Mouse (Mus musculus) megakaryocyte progenitor cell, adult 5-6 weeks (primary cell): ENCODE measurements around the gene Jarid2. TPM values are rescaled to one million over a fixed set of nuclear protein-coding genes. Genes with fewer than 3 reads are reported as not detected.

Experiments used
- ATAC-seq: replicated peaks from 2 replicates; pipeline ENCODE4 v1.8.0; 2016; ENCODE audit warnings: mild to moderate bottlenecking, moderate TSS enrichment, inconsistent platforms; ENCODE audit not compliant: poor library complexity
- total RNA-seq, 2 experiments: library from RNA; stranded (forward) in 1 of 2; stranded (reverse) in 1 of 2; fragments of 157-497, 149-512 nt in 1 of 2; fragments of 200-1000 nt in 1 of 2; gene quantifications; 2 replicates each; pipeline versions ENCODE4 v1.2.3 to v1.2.4; 2015 to 2017

Gene Jarid2
- total RNA-seq, 2 experiments from 2014 or later = 31.8 to 32.5 TPM

GRCm38 (mm10) chr13:44774351-44774750 is 45.1 kb downstream of the Jarid2 start:
- peak; percentile 46; the same call in 1 of the 2 replicates for ATAC-seq

GRCm38 (mm10) chr13:44775396-44775795 is 46.1 kb downstream of the Jarid2 start:
- no peak for ATAC-seq

DNA sequence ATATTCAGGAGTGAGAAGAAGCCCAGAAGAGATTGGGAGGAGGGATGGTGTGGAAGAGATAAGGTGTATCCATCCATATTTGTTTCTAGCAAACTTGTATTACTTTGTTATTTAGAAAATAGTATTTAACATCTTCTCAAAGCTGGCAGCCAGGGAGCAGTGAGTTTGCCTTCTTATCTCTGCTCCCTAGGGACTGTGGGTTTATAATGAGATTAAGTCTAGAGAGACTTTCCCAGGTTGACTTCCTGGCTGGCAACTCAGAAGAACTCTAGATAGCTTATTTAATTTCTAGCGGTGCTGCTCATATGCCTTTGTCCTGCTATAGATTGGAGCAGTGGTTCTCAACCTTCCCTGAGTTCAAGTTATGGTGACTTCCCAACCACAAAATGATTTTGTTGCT is 51.2 kb downstream of the Jarid2 start:
- ATAC-seq = no peak

GRCm38 (mm10) chr13:44781126-44781525 is 51.9 kb downstream of the Jarid2 start:
- no peak for ATAC-seq

DNA sequence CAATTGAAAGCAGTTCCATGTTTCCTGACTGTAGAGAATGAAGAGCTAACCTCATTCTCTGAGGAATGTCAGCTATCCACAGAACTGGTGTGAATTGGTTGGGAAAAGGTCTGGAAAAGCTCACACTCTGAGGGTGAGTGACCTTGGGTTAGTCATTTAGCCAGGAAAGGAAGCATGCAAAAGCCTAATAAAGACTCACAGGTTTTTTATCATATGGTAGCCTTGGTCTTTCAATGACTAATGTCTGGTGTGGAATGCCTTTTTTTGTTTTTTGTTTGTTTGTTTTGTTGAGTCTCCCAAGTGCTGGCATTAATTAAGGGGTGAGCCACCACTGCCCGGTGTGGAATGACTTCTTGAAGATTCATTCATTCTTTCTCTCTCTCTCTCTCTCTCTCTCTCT is 55.3 kb downstream of the Jarid2 start:
- ATAC-seq = no peak

- ATAC-seq = peak; percentile 64
Measured at GRCm38 (mm10) chr13:44786291-44786690, 57.0 kb downstream of the Jarid2 start.

DNA sequence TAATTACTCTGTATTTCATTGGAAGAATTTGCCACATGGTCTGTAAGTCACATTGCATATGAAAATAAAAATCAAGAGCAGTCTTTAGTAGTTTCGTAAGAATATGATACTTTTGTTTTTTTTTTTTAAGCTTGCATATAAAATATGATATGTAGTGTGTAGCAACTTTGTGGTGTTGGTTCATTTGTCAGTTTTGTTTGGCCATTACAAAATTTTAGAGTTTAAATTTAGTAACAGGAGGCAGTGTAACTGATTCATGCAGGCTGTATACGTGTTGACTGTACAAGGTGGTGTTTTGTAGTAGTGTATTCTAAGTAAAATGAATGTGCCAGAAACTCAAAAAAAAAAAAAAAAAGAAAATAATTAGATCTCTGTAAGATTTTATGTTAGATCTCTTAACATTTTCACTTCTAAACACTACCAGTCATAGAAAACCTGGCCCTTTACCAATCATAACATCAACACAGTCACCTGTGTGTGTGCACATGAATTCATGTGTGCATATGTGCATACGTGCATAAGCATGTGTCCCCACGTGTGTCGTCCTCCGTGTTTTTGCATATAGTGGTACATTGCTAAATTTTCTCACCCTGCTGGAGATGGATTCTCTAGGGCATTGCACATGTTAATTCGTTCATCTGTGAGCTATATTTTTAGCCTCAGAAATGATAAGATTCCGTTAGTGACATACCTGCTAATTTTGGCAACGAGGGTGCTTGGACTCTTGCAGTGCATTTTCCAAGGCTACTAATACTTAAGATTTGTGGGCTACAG is 59.3 kb downstream of the Jarid2 start:
- ATAC-seq = no peak

GRCm38 (mm10) chr13:44789982-44790381 is 60.7 kb downstream of the Jarid2 start:
- no peak for ATAC-seq

DNA sequence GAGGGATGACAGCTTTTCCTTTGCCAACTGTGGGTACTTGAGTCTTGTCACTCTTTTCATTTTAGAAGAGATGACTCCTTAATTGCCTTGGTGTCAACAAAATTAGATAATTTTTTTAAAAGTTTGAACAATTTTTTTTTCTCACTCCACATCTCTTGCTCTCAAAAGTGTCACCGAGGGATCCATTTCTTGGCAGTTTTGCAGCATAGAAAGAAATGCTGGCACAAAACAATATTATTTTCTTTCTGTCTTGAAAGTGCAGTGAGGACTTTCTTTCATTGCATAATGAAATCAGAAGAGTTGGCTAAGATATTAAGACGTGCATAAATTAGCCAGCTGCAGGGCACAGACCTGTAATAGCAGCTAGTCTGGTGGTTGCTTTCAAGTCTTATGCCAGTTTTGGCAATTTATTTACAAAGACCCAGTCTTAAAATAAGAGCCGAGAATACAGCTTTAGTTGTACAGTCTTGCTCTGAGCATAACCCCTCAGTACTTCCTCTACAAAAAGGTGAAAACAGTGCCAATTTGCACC is 63.2 kb downstream of the Jarid2 start:
- ATAC-seq = no peak

DNA sequence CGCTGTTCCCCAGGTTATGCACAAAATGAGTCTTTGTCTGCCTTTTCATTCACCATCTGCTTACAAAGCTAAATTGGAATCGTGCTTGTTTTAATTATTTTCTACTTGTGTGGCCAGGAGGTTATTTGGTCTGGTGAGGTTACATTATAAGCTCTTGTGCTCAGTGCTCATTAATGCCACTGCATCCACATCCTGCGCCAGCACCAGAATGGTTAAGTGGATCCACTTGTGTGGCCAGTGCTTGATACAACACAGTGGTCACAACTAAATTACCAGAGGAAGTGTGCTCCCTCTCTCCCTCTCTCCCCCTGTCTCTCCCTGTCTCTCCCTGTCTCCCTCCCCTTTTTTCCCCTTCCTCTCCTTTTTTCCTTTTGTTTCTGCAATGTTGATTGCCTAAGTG is 66.6 kb downstream of the Jarid2 start:
- ATAC-seq = no peak

DNA sequence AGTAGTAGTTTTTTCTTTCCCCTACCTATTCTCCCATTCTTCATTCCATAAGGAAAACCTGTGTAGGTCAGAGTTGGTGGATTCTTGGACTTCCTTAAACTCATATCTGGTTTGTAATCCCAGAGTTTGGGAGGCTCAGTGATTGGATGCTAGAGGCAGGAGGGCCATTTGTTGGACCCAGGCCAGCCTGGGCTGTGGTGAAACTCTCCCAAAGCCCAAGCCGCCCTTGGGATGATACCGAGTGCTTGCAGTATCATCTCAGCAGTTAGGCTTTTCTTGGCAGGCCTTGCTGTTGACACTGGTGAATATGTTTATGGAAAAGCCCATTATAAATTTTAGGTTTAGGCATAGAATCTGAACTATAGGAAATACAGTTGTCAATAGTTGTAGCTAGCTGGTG is 67.5 kb downstream of the Jarid2 start:
- ATAC-seq = no peak

GRCm38 (mm10) chr13:44798280-44798679 is 69.0 kb downstream of the Jarid2 start:
- ATAC-seq = no peak

DNA sequence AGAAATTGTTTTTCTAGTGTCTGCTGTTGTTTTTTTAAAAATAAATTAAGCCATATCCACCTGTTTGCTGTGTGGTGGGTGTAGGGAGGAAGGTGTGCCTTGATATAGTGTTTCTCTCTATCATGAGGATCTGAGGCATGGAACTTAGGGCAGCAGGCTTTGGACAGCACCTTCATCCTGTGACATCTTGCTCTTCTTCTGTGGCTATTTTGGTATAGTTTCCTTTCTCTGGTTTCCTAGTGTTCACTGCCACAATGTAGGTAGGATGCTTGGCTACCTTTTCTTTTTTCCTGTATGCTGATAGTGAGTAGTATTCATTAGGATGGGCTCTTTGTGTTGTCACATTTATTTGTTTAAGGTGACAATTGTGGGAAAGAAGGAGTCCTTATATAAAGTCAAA is 69.9 kb downstream of the Jarid2 start:
- no peak for ATAC-seq

- peak; percentile 73 for ATAC-seq
Measured at GRCm38 (mm10) chr13:44800059-44800458, 70.8 kb downstream of the Jarid2 start.

- peak; percentile 81 for ATAC-seq
Measured at GRCm38 (mm10) chr13:44804876-44805275, 75.6 kb downstream of the Jarid2 start.

- no peak for ATAC-seq
Measured at GRCm38 (mm10) chr13:44808307-44808706, 79.0 kb downstream of the Jarid2 start.

GRCm38 (mm10) chr13:44811021-44811420 is 81.7 kb downstream of the Jarid2 start:
- ATAC-seq = no peak

DNA sequence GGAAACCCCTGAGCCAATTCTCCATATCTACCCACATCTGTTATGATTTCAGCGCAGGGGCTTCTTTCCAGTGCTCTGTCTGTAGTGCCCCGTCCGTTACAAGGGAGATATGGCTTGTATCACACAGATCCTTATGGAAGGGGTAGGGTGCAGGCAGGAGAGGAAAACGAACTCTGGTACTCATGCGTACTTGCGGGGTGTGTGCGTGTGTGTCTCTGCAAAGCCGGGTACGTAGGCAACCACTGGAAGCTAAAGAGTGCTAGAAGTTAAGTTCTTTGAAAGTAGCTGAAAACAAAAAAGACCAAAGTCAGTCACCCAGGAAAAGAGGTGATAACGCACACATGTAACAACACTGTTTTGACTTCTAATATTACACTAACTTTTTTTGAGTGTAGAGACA is 82.3 kb downstream of the Jarid2 start:
- no peak for ATAC-seq

DNA sequence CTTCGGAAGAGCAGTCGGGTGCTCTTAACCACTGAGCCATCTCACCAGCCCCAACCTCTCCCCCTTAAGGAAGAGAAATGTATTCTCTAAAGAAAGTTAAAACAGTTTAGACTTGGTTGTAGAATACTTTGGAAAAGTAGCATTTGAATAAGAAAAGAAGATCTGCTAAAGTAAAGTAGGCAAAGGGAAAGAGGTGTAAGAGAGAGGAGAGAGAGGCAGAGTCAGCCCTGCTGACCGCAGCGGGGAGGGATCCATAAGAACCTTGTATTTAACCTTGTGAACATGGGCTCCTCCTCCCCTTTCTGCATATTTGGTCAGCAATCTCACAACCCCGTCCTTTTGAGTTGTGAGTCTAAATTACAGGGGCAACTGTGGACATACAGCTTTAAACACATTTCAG is 83.1 kb downstream of the Jarid2 start:
- ATAC-seq = no peak

- ATAC-seq = peak; percentile 87
Measured at GRCm38 (mm10) chr13:44819400-44819799, 90.1 kb downstream of the Jarid2 start.

DNA sequence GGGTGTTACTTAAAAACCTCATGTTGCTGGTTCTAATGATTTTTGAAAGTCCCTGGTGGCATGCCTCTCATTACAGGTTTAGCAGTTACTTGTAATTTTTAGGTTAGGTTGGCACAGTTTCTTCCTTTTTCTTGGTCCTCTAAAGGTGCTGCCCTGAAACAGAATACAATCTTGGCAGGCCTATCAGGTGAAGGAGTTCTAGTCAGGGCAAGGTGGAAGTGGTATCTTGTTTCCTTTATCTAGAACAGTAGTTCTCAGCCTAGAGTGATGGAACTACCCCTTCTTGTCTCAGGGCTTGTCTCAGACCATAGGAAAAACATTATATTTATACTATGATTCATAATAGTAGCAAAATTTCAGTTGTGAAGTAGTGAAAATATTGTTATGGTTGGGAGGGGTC is 93.3 kb downstream of the Jarid2 start:
- ATAC-seq = no peak

DNA sequence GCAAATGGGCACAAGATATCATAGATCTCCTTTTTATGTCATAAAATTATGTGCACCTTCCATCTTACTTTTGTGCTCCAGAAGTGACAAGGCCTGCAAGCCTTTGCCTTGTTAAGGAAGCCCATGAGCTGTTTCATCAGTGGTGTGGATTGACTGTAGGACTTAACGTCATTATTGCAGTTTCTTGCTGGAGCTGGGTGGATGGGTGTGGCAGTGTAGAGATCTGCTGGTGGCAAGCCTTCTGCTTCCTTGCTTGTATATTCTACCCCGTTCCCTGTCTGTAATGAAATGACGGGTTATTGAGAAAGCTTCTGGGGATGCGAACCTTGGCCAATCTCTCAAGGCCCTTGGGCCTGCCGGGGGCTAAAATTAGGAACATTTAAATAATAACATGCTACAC is 99.6 kb downstream of the Jarid2 start:
- ATAC-seq = no peak

DNA sequence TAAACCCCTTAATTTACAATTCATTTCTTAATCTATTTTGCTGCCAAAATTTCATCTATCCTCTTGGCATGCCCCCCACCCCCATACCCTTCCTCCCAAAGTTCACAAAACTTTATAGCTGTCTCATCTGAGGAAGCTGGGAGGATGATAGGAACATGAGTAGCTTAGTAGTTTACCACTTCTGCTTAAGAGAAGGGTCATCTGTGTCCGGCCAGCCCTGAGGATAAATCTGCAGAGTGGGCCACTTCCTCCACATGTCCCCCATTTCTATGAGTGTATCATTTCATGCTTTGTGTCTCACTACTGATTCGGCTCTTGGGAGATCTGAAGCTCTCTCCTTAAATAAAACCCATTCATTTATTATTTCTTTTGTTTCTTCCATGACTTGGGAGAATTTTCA is 102.8 kb downstream of the Jarid2 start:
- ATAC-seq = no peak
